Mouse (Mus musculus): ENCODE measurements around the gene Lcor.

Gene Lcor

DNA sequence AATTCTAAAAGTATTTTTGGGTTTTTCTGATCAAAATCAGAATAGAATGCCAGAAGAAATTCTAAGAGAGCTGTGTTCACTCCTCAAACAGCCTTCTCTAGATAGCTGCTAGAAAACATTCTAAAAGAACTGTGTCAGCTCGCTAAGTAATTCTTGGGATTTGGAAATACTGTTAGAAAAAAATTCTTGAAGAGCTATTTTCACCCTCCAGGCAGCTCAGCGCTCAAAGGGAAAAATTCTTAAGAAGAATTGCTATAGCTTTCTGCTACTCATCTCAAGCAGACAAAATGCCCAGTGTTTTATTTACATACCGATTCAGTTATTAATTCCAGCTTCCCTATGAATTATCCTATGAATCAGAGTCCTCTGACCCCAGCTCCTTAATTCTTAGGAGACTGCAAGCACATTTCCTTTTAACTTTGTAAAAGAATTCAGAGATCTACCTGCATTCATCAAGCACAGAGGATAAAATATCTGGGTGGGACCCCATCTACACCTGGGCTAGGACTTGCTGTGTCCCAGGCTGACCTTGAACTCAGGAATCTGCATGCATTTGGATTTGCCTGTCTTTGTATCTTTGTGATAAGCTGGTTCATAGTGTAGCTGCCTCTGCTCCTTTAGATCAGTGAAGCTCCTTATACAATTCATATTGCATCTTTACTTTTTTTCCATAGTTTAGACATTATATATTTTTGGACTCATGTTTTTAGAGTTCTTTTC lies 5.7 kb upstream of the Lcor start:
- no peak for DNase-seq (ENCODE audit: low spot score)

DNA sequence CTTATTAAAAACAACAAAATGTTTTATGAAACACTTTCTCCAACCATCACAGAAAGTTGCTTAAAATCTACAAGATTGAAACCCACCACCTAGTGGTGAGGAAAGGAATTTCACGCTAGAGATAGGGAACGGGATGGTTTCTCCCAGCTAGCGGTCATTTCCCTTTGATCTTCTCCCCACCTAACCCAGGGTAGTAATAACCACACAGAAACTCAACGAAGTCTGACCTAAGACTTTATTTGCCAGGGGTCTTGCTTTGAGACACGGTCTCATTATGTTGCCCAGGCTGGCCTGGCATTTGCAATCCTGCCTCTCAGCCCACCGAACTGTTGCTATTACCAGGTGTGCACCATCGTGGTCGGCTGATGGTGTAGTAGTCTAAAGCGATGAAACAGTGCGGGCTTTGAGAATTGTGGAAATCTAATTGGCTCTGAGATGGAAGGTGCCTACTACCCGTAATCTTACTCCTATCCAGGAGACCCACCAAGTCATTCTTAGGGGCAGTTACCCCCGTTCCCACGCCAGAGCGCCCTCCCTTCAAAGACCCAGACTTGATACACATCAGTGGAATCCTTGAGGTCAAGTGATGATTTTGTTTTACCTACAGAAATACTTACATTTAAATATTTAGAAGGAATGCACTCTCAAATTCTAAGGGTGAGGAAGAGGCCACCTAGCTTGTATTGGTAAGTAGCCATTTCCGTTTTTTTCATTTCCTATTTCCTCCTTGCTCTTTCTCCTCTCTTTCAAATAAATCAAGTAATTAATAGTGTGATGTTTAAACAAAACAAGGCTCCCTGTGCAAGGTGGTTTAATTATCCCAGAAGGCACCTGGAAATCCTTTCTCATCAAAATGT lies 1.2 kb upstream of the Lcor start:
- peak; percentile 74 for DNase-seq (ENCODE audit: low spot score)

DNA sequence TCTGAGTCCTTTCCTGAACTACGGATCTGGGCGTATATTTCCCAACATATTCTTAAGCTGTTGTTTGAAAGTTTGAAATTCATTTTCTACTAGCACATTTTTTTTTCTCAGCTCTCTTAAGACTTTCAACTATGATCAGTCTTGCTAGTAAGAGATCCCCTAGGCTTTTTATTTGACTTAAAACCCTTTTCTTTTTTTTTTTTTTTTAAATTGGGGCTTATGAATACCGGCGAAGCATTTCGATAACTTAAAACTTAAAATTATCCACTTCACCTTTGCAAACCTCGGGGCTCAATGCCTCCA lies 599 bp upstream of the Lcor start:
- no peak for DNase-seq (ENCODE audit: low spot score)

DNA sequence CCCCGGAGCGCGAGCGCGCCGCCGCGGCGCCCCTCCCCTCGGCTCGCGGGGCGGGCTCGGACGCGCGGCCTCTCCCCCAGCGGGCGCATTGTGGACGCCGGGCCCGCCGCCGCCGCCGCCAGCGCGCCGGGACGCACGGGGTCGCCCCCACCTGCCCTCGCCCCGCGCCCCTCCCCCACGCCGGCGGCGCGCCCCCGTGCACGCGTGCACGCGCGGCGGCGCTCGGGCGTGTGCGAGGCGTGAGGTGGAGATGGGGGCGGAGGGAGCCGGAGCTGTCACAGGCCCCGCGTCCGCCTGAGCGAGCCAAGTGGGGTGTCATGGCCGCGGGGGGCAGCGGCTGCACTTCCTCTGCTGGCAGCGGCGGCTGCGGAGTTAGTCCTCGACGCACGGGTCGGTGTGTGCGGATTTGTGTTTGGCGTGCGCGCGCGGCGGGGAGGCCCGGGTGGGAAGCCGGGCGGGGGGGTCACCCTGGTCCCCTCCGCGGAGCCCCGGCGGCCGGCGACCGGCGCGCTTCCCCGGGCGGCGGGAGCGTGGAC lies 540 bp downstream of the Lcor start:
- DNase-seq (ENCODE audit: low spot score): peak; percentile 76

DNA sequence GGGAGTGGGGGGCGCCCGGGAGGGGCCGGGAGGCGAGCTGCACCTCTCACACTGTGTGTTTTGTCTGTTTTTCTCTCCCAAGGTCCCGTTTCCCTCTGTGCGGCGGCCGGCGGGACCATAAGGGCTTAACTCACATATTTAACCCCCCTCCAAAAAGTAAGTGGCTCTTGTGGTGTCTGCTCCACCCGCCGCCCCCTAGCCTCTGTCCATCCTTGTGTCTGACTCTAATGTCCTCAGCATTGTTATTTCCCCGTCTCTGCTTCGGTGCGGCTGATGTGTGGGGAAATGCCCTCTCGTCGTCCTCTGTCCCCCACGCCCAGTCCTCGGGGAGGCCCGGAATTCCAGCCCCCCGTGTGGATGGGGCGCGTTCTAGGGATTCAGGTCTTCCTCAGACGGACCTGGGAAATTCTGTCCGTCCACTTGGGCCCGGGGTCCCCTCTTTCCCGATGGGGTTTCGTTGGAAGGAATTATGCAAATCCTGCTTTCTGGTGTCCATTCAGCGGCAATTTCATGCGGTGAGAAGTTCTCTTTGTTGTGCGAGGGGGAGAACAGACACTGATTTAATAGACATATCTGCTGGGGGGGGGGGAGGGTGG lies 1.1 kb downstream of the Lcor start:
- DNase-seq (ENCODE audit: low spot score): no peak

DNA sequence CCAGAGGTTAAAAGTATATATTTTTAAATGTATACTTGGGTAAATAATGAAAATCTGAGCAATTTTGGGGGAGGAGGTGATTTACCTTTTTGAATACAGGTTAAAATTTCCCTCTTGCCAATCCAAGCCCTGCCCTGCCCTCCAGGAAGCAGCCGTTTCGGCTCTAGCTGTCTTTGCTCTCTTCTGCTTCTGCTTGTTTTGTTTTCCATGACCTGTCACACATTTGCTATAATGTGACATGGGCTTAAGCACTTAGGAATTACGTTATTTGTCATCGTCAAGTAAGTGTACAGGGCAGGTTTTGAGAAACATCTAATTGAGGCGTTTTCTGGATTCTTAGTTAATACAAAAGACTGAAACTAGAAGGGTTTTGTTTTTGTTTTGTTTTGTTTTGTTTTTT lies 1.9 kb downstream of the Lcor start:
- no peak for DNase-seq (ENCODE audit: low spot score)

- DNase-seq (ENCODE audit: low spot score): no peak
These were observed 13.1 kb downstream of the Lcor start for GRCm38 (mm10) chr19:41495382-41496032.

DNA sequence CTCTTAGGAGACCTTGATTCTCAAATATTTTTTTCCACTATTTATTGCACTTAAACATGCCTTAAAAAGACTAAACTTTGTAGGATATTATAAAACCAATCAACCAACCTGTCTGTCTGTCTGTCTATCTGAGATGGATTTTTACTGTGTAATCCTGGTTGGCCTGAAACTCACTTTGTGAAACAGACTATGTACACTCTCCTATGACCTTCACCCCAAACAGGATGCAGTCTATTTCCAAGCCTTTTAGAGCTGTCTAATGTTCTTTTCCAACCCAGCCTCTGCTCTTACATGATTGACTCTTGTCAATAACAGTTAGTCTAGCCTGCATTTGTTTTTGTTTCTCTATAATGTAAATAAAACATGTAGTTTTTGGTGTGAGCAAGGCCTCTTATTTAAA lies 13.6 kb downstream of the Lcor start:
- DNase-seq (ENCODE audit: low spot score): no peak

GRCm38 (mm10) chr19:41507872-41508271 lies 25.4 kb downstream of the Lcor start:
- DNase-seq (ENCODE audit: low spot score): no peak

- DNase-seq (ENCODE audit: low spot score): no peak
These were observed 32.4 kb downstream of the Lcor start for GRCm38 (mm10) chr19:41514836-41515235.

DNA sequence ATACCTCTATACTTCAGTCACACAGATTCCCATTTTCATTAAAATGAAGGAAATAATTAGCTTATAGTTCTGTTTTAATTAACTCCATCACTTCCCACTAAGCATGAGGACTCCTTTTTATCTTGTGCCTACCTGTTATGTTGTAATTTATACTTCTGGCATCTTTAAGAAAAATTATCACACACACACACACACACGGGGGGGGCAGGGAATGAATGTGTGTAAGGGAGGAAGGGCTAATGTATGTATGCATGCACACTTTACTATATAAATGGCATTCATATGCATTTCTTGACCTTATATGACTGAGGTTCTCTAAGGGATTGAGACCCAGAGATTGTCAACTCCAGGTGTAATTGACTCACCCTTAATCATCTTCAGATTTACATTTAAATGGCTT lies 33.1 kb downstream of the Lcor start:
- DNase-seq (ENCODE audit: low spot score): no peak

DNA sequence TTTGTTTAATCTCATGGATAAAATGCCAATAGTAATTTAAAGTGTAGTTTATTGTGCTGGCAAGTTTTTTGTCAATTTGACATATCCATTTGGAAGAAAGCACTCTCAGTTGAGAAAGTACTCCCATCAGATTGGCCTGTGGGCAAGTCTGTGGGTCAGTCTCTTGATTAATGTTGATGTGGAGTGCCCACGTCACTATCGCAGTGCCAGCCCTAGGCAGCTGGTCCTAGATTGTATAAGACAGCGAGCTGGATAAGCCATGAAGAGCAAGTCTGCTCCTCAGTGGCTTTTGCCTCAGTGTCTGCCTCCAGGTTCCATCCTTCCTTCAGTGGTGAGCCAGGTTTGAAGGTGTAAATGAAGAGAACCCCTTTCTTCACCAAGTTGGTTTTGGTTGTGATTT lies 34.6 kb downstream of the Lcor start:
- no peak for DNase-seq (ENCODE audit: low spot score)

GRCm38 (mm10) chr19:41519121-41519520 lies 36.7 kb downstream of the Lcor start:
- no peak for DNase-seq (ENCODE audit: low spot score)

- no peak for DNase-seq (ENCODE audit: low spot score)
These were observed 39.8 kb downstream of the Lcor start for GRCm38 (mm10) chr19:41522246-41522645.

DNA sequence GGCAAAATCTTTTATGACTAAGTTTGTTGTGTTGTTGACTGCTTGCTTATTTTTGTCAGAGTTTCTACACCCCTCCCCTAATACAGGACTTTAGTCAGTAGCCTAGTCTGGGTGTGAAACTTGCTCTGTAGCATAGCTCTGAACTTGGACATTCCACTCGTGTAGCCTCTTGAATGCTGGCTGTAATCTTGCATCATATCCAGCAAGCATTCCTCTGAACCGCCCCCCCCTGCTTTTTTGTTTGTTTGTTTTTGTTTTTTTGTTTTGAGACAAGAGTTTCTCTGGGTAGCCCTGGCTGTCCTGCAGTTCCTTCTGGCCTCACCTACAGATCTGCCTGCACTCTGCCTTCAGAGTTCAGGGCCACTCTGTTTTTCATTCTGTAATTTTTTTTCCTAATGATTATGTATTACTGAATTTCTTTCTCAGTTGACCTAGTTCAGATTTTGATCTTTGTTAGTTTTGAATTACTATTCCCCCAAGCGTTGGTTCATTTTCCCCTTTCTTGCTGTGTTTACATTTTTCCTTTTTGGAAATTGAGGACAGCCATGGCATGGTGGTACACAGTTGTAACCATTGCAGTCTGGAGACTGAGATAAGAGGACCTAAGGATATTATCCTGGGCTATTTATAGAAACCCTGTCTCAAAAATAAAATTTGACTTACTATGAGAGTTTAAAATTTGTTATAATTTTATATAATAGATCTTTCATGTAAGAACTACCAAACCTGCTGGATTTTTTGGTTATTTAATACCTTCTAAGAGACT lies 41.5 kb downstream of the Lcor start:
- no peak for DNase-seq (ENCODE audit: low spot score)

DNA sequence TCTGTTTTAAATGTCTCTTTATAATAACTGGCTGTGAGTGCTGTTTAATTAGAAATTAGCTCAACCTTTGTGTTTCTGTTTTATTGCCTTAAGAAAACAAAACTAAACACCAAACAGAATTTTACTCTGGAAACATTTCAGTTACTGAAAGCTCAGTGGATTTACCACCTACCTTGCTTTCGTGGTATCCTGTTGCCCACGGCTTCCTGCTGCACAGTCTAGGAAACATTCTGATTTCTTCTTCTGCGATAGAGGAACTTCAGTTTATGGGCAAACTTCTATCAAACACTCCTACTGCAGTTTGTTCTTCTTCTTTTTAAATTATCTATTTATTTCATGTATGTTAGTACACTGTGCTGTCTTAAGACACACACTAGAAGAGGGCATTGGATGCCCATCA lies 46.7 kb downstream of the Lcor start:
- no peak for DNase-seq (ENCODE audit: low spot score)

GRCm38 (mm10) chr19:41534021-41534420 lies 51.6 kb downstream of the Lcor start:
- DNase-seq (ENCODE audit: low spot score): no peak

DNA sequence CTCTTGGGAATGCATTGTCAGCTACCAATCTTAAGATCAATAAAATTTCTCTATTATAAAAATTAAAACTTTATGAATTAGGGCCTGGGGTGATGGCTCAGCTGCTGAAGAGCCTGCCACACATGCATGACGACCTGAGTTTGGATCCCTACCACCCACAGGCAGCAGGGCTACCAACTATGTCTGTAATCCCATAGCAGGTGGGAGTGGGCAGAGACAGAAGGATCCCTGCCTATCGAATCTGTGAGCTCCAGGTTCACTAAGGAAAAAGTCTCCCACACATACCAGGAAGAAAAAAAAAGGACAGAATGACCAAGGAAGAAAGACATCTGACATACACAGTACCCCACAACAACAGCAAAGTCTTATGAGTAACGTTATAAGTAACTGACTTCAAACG lies 74.5 kb downstream of the Lcor start:
- no peak for DNase-seq (ENCODE audit: low spot score)

DNA sequence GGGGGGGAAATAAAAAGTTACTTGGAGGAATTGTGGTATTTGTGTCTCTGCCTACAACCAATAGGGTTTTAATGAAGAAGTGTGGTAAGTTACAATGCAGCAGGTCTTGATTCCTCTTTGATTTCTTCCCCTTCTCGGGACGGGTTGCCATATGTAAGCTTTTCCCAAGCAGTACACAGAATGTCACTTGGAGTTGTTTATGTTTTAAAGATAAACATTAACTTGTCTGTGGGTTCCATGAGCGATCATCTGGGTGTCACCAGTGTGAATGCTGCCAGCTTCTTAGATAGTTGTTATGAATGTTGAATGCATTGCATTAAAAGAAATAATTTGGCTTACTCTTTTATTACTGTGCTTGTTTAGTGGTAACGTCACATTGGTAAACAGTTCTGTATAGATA lies 75.1 kb downstream of the Lcor start:
- no peak for DNase-seq (ENCODE audit: low spot score)

- DNase-seq (ENCODE audit: low spot score): peak; percentile 5
These were observed 76.6 kb downstream of the Lcor start for GRCm38 (mm10) chr19:41558891-41559486.

DNA sequence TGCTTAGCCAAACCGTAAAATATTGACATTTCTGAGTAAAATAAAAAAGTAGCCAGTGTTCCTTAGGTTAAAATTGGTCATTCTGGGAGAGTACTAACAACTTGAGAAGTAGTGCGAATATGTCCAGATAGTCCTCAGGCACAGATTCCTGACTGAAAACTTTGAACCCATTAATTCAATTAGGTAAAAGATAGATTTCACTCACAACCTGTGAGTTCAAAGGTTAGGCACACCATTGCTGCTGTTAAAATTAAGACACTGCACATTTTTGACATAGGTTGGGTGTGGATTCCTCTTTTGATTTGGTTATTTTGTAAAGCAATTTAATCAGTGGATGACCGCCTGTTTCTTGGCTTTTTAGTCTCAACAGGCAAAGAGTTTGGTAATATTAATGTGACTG lies 78.4 kb downstream of the Lcor start:
- no peak for DNase-seq (ENCODE audit: low spot score)

Measured in MN1 (cell line).